Mouse (Mus musculus): ENCODE data around the gene Asic2. TPM values are rescaled to one million over a fixed set of nuclear protein-coding genes. Genes with fewer than 3 reads are reported as not detected.

The Asic2 gene
- polyA plus RNA-seq, 1 experiment from 2014 or later = 0.65 TPM

DNA sequence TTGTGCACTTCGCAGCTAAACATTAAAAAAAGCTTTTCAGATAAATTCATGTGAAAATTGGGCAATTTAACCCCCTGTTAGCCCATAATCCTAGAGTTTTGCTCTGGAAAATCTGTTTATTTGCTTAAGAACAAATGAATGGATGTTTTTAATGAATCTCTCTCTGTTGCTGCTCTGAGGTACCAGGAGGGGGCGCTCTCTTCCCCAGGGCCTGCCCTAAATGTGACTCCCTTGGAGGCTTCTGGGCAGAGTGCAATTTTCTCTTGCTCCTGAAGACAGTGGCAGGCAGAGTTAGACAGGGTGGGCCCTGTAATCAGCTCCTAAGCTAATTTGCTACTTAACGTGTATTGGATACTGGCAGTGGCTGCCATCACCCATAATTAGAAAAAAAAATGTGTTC lies 3.8 kb upstream of the Asic2 start:
- Histone ChIP-seq H3K27ac (replicated peaks; ENCODE audit: low read depth, low read length) (no peak overlapping the region), H3K4me1 (ENCODE audit: control insufficient read depth, insufficient read depth, low read length) (no peaks in the 10 kb centered on the region), H3K4me2 (ENCODE audit: low read depth, low read length) (no peak overlapping the region), H3K4me3 (ENCODE audit: low read depth, low read length) (no peak overlapping the region), H3K9me3 (ENCODE audit: control insufficient read depth, low read length) (no peaks in the 10 kb centered on the region), H3K27me3 (replicated peaks; ENCODE audit: control insufficient read depth, insufficient read depth, low read length) (peaks cover 32% of the 10 kb centered on the region), H3K36me3 (ENCODE audit: control insufficient read depth, insufficient read depth, low read length) (no peaks in the 10 kb centered on the region), H3K9ac (ENCODE audit: low read depth, low read length) (no peak overlapping the region)
- 48% methylated on average over 3 of the region's 3 CpGs for WGBS
- DNase-seq (ENCODE audit: low spot score) (no peak), ATAC-seq (ENCODE audit: low read depth) (no peak)

- H3K27me3 ChIP-seq (replicated peaks; ENCODE audit: control insufficient read depth, insufficient read depth, low read length) = peaks cover 36% of the 10 kb centered on the region
- 9% methylated on average over 15 of the region's 15 CpGs for WGBS
Measured at GRCm38 (mm10) chr11:81966626-81967289, 1.5 kb downstream of the Asic2 start.

GRCm38 (mm10) chr11:81965653-81966625 lies 2.3 kb downstream of the Asic2 start:
- H3K27ac ChIP-seq (replicated peaks; ENCODE audit: low read depth, low read length) = no peak overlapping the region
- ATAC-seq (ENCODE audit: low read depth) = no peak
- peaks cover 36% of the 10 kb centered on the region for H3K27me3 ChIP-seq (replicated peaks; ENCODE audit: control insufficient read depth, insufficient read depth, low read length)
- no peak overlapping the region for H3K4me2 ChIP-seq (ENCODE audit: low read depth, low read length)
- DNase-seq (ENCODE audit: low spot score) = no peak
- H3K4me1 ChIP-seq (ENCODE audit: control insufficient read depth, insufficient read depth, low read length) = no peaks in the 10 kb centered on the region
- no peaks in the 10 kb centered on the region for H3K9me3 ChIP-seq (ENCODE audit: control insufficient read depth, low read length)
- WGBS = 63% methylated on average over 11 of the region's 11 CpGs
- H3K4me3 ChIP-seq (ENCODE audit: low read depth, low read length) = no peak overlapping the region
- H3K36me3 ChIP-seq (ENCODE audit: control insufficient read depth, insufficient read depth, low read length) = no peaks in the 10 kb centered on the region
- H3K9ac ChIP-seq (ENCODE audit: low read depth, low read length) = no peak overlapping the region

More at GRCm38 (mm10) chr11:81966626-81967289, 1.5 kb downstream of the Asic2 start:
- ATAC-seq (ENCODE audit: low read depth) (no peak), DNase-seq (ENCODE audit: low spot score) (peak; percentile 76)
- Histone ChIP-seq H3K9ac (ENCODE audit: low read depth, low read length) (no peak overlapping the region), H3K4me3 (ENCODE audit: low read depth, low read length) (no peak overlapping the region), H3K9me3 (ENCODE audit: control insufficient read depth, low read length) (no peaks in the 10 kb centered on the region), H3K36me3 (ENCODE audit: control insufficient read depth, insufficient read depth, low read length) (no peaks in the 10 kb centered on the region), H3K4me2 (ENCODE audit: low read depth, low read length) (no peak overlapping the region), H3K27ac (replicated peaks; ENCODE audit: low read depth, low read length) (no peak overlapping the region), H3K4me1 (ENCODE audit: control insufficient read depth, insufficient read depth, low read length) (no peaks in the 10 kb centered on the region)

GRCm38 (mm10) chr11:81964561-81964960 lies 3.7 kb downstream of the Asic2 start:
- Histone ChIP-seq H3K36me3 (ENCODE audit: control insufficient read depth, insufficient read depth, low read length) (no peaks in the 10 kb centered on the region), H3K27me3 (replicated peaks; ENCODE audit: control insufficient read depth, insufficient read depth, low read length) (peaks cover 28% of the 10 kb centered on the region), H3K27ac (replicated peaks; ENCODE audit: low read depth, low read length) (no peak overlapping the region), H3K4me1 (ENCODE audit: control insufficient read depth, insufficient read depth, low read length) (no peaks in the 10 kb centered on the region), H3K4me2 (ENCODE audit: low read depth, low read length) (no peak overlapping the region), H3K4me3 (ENCODE audit: low read depth, low read length) (no peak overlapping the region), H3K9ac (ENCODE audit: low read depth, low read length) (no peak overlapping the region), H3K9me3 (ENCODE audit: control insufficient read depth, low read length) (no peaks in the 10 kb centered on the region)
- DNase-seq (ENCODE audit: low spot score) (no peak), ATAC-seq (ENCODE audit: low read depth) (no peak)
- 65% methylated on average over 4 of the region's 4 CpGs for WGBS

DNA sequence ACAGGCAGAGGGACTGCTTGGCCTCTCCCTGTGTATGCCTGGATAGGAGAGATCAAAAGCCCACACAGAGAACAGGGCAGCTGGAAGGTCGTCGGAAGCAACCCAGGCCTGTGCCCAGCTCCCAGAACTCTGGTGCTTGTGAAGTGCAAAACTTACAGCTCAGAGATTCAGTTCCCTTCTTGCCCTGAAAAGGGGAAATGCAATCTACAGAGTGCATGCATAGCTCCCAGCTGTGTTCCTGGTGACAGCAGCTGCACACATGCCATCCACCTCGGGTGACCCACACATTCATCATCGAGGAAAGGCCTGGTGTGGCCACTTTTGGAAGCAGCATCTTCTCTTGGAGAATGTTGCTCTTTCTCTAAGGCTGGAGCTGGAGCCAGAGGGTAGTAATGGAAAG lies 13.9 kb downstream of the Asic2 start:
- H3K27ac ChIP-seq (replicated peaks; ENCODE audit: low read depth, low read length) = no peak overlapping the region
- no peaks in the 10 kb centered on the region for H3K27me3 ChIP-seq (replicated peaks; ENCODE audit: control insufficient read depth, insufficient read depth, low read length)
- WGBS = 55% methylated on average over 4 of the region's 4 CpGs
- no peaks in the 10 kb centered on the region for H3K4me1 ChIP-seq (ENCODE audit: control insufficient read depth, insufficient read depth, low read length)
- DNase-seq (ENCODE audit: low spot score) = no peak
- no peak overlapping the region for H3K4me2 ChIP-seq (ENCODE audit: low read depth, low read length)
- no peaks in the 10 kb centered on the region for H3K9me3 ChIP-seq (ENCODE audit: control insufficient read depth, low read length)
- H3K9ac ChIP-seq (ENCODE audit: low read depth, low read length) = no peak overlapping the region
- no peaks in the 10 kb centered on the region for H3K36me3 ChIP-seq (ENCODE audit: control insufficient read depth, insufficient read depth, low read length)
- no peak overlapping the region for H3K4me3 ChIP-seq (ENCODE audit: low read depth, low read length)
- ATAC-seq (ENCODE audit: low read depth) = no peak

DNA sequence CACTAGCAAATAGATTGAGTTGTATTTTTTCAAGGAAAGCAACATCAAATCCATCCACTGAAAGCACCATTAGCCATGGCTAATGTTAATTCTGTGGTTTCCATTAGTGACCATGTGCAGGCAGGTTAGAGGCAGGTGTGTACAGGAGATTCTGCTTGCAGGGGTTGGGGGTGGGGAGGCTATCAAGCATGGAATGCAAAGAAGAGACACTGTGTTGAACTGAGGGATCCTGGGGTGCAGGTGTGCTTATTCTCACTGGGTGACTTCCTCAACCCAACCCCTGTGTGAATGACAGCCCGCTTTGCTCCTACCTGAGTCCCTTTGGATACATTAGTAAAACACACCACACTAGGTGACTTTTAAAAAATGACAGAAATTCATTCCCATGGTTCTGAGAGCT lies 20.2 kb downstream of the Asic2 start:
- Histone ChIP-seq H3K4me1 (ENCODE audit: control insufficient read depth, insufficient read depth, low read length) (no peaks in the 10 kb centered on the region), H3K4me3 (ENCODE audit: low read depth, low read length) (no peak overlapping the region), H3K36me3 (ENCODE audit: control insufficient read depth, insufficient read depth, low read length) (no peaks in the 10 kb centered on the region), H3K27ac (replicated peaks; ENCODE audit: low read depth, low read length) (no peak overlapping the region), H3K9me3 (ENCODE audit: control insufficient read depth, low read length) (no peaks in the 10 kb centered on the region), H3K9ac (ENCODE audit: low read depth, low read length) (no peak overlapping the region), H3K27me3 (replicated peaks; ENCODE audit: control insufficient read depth, insufficient read depth, low read length) (no peaks in the 10 kb centered on the region), H3K4me2 (ENCODE audit: low read depth, low read length) (no peak overlapping the region)
- DNase-seq (ENCODE audit: low spot score) (no peak), ATAC-seq (ENCODE audit: low read depth) (no peak)
- 58% methylated on average over 1 of the region's 1 CpGs for WGBS

DNA sequence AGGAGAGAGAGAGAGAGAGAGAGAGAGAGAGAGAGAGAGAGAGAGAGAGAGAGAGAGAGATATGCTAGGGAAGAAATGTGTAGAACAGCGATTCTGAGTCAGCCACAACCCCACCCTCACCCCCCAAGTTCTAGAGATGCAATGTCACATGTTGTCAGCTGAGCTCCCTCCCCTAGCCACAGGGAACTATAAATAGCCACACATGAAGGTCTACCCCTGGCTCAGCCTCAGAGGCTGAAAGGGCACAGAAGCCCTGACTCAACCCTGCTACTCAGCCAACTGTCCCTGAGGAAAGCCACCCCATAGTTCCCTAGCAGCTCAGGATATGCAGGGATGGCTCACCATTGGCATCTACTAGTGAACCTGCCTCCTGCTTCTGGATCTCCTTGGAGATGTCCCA lies 26.1 kb downstream of the Asic2 start:
- Histone ChIP-seq H3K9ac (ENCODE audit: low read depth, low read length) (no peak overlapping the region), H3K4me2 (ENCODE audit: low read depth, low read length) (no peak overlapping the region), H3K36me3 (ENCODE audit: control insufficient read depth, insufficient read depth, low read length) (no peaks in the 10 kb centered on the region), H3K4me3 (ENCODE audit: low read depth, low read length) (no peak overlapping the region), H3K27me3 (replicated peaks; ENCODE audit: control insufficient read depth, insufficient read depth, low read length) (no peaks in the 10 kb centered on the region), H3K27ac (replicated peaks; ENCODE audit: low read depth, low read length) (no peak overlapping the region), H3K9me3 (ENCODE audit: control insufficient read depth, low read length) (no peaks in the 10 kb centered on the region), H3K4me1 (ENCODE audit: control insufficient read depth, insufficient read depth, low read length) (no peaks in the 10 kb centered on the region)
- DNase-seq (ENCODE audit: low spot score) (no peak), ATAC-seq (ENCODE audit: low read depth) (no peak)
- 50% methylated on average over 1 of the region's 1 CpGs for WGBS

DNA sequence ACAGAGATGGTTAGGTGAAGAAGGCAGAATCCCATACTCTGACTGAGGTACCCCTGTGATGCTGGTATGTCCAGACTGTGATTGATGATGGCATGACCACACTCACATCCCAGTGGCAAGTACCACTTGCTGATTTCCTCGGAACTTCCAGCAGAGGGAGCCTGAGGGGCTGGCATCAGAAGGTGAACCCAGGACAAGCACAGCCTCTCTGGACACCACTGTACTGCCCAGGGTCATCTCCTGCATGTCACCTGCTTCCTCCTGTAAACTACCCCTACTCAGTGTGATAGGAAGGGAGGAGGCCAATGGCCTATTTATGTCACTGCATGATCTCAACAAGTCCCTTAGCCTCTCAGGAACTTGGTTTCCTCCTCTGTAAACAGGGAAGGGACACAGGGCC lies 27.3 kb downstream of the Asic2 start:
- no peaks in the 10 kb centered on the region for H3K4me1 ChIP-seq (ENCODE audit: control insufficient read depth, insufficient read depth, low read length)
- H3K9ac ChIP-seq (ENCODE audit: low read depth, low read length) = no peak overlapping the region
- WGBS = 0% methylated on average over 1 of the region's 1 CpGs
- no peak overlapping the region for H3K4me2 ChIP-seq (ENCODE audit: low read depth, low read length)
- no peak overlapping the region for H3K4me3 ChIP-seq (ENCODE audit: low read depth, low read length)
- no peak overlapping the region for H3K27ac ChIP-seq (replicated peaks; ENCODE audit: low read depth, low read length)
- ATAC-seq (ENCODE audit: low read depth) (no peak), DNase-seq (ENCODE audit: low spot score) (no peak)
- H3K36me3 ChIP-seq (ENCODE audit: control insufficient read depth, insufficient read depth, low read length) = no peaks in the 10 kb centered on the region
- H3K27me3 ChIP-seq (replicated peaks; ENCODE audit: control insufficient read depth, insufficient read depth, low read length) = no peaks in the 10 kb centered on the region
- H3K9me3 ChIP-seq (ENCODE audit: control insufficient read depth, low read length) = no peaks in the 10 kb centered on the region

Measured in embryonic facial prominence, embryonic 14.5 days (tissue).